Mouse (Mus musculus): ENCODE results near the gene Adamtsl2.

GRCm38 (mm10) chr2:27074804-27075203 lies 4.4 kb upstream of the Adamtsl2 start:
- TF ChIP-seq GATA1 (IDR thresholded peaks at IDR 0.05; ENCODE audit: borderline replicate concordance, low read length) (no peak), FLI1 (IDR thresholded peaks at IDR 0.05; ENCODE audit: low read length) (no peak)

Measured in megakaryocyte, embryonic 14.5 days (primary cell).